Mouse (Mus musculus) retina, postnatal 7 days (tissue): ENCODE results near the gene H2al1e.
"Not testable (repeated sequence)": the region's sequence is repeated elsewhere in the genome, so short reads cannot be mapped to it uniquely, and the experiment has no call there.

Experiments used
- DNase-seq: peaks from one replicate; pipeline ENCODE4 v3.0.0-alpha.2; 2012; ENCODE audit warnings: low read depth, low spot score

Gene H2al1e

DNA sequence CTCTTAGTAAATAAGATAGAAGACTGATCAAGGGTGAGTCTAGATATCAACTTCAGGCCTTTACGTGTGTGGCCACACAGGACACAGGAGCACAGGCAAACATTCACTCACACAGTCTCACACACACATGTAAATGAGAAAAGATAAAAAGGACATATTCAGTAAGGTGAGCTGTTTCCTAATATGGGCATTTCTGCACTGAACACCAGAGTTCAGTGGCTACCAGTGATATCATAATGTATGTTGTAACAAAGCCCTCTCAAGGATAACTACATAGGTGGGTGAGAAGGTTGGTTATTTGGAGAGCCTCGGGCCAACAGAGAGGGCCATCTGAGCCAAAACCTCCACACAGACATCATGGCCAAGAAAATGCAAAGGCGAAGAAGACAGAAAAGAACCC, at the start of gene H2al1e:
Gene H2al1e (plus strand): TSS at position 301 of the 400 bp plus-strand sequence.
- DNase-seq, result not testable (repeated sequence)

DNA sequence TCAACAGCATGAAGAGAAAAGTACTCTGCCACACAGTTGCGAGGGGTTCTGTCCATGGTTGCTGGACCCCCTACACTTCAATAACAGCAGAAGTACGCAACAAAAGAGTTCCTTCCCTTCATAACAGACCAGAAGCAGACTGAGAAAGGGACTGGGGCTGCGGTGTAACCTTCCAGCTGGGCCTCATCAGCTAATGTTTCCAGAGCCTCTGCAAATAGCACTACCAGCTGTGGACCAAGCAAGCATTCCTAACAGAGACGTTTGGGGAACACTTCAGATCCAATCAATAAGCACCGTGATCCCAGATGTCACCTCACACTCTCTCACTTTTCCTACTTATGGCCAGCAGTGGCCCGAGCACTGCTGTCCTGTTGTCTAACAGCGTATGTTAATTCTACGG, 46.8 kb upstream of the H2al1e start:
- DNase-seq, result no peak

DNA sequence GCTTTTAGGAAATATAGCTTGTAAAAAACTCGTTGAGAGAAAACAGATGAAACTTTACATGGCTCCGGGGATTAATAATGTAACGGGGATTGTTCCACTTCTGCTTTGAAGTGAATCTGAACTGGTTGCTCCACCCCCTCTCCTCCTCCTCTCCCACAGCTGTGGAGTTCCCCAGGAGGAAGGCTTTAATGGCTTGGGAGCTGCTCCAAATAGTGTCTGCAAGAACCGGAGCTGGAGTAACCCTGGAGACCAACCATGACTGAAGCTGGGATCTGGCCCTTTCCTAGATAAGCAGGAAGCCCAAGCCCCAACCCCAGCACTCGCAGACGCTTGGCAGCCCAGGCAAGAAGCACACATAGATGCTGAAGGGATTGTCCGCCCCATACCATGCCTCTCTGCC, 43.9 kb upstream of the H2al1e start:
- DNase-seq, result no peak

DNA sequence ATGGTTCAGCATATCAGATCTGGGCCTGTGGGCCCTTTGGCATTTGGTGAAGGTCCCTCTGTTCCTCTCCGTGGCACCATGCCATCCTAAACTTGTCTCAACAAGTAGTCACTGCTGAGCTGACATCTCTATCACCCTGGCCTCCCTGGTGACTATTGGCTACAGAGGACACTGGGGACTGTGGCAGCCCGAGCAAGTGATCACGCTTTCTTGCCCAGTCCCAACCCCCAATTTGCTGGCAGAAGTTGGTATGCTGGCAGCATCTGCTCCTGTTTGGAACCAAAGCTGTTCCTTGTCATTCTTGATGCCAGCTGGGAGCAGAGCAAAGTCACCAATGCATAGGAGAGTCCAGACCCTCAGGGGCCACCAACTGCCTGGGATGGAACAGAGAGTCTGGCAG, 42.7 kb upstream of the H2al1e start:
- DNase-seq, result no peak

DNA sequence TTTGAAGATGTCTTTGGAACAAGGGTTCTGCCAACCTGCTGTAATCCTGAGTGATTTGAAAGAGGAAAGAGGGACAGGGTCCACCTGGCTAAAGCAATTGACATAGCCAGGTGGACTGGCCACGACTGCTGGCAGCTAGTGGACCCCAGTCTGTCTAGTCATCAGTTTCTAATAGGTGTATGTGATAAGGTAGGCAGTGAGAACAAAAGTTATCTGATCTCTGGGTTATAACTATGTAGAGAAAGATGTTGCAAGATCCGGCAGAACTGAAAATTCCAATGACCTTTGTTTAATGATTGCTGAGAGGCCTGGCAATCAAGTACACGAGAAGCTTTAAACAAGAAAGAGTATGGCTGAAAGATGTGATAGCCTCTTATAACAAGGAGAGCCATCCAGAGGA, 38.5 kb upstream of the H2al1e start:
- DNase-seq, result no peak

DNA sequence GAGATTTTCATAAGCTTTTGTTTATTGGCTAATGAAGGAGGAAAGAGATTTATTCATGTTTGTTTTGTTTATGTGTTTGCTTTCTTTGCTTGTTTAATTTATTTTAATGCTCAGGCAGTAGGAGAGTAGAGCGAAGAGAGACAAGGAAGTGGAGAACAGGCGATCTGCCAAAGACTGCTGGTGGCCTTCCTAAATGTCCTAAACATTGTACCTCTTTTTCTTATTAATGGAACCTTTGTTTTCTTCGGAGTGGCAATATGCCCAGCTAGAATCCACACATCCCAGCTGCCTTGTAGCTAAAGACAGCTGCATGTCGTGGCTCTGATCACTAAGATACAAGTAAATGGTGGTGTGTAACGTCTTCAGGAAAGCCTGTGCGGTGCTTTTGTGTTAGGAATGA, 34.7 kb upstream of the H2al1e start:
- no peak for DNase-seq

DNA sequence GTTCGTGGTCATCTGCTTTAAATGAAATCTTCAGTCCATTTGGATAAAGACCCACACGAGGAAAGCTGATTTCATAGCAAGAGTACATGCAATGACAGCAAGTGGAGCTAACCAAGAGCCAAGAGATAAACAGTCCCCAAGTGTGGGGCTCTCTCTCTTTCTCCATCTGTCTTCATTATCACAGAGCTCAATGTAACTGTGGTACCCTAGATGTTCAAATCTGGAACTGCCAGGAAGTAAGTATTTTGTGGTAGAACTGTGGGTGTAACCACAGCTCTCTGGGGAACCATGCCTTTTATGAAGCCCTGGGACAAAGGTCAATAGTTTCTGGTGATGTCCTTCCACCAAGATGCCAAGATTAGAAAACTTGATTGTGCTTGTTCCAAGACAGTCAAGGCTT, 31.0 kb upstream of the H2al1e start:
- DNase-seq, result no peak

DNA sequence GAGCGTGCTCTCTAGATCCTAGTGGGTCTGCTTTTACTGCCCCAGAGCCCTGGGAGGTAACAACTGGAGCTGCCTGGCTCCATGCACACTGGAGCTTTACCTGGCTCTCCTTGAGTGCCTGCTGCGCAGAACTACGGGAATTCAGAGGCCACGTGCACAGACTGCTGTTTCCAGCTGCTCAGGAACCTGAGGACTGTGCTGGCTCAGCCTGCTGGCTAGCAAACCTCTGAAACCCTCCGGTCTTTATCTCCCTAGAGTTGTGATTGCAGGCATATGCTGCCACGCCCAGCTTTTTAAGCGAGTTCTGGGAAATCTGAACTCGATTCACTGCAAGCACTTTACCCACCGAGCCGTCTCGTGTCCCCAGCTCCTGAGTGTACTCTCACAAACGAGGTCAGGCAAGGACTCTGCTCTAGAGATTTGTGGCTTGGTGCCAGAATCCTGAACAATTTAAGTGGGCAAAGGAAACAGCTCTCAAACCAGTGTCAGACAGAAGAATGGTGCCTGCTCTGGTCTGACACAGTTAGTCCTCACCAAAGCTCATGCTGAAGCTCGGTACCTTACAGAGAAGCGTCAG, 23.3 kb upstream of the H2al1e start:
- DNase-seq, result no peak

DNA sequence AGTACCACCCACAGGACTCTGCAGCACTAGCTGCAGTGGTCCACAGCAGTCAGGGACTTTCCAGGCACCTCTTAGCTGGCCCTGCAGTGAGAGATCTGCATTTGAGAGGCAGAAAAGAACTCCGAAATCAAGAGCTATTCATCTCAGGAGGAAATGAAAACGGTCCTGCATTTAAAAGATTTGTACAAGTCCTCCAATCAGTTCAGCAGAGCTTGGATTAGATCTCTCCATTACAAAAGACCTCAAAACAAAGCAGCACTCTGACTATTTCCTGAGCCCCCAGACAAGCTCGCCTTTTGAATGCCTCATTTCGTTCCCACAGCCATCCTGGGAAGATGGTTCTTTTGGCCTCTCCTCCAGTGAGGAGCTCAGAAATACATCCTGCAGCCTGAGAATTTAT, 22.5 kb upstream of the H2al1e start:
- DNase-seq, result no peak

DNA sequence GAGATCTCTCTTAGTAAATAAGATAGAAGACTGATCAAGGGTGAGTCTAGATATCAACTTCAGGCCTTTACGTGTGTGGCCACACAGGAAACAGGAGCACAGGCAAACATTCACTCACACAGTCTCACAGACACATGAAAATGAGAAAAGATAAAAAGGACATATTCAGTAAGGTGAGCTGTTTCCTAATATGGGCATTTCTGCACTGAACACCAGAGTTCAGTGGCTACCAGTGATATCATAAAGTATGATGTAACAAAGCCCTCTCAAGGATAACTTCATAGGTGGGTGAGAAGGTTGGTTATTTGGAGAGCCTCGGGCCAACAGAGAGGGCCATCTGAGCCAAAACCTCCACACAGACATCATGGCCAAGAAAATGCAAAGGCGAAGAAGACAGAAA, 12.8 kb upstream of the H2al1e start, which contains the start of gene H2al1a:
Gene H2al1a (plus strand): TSS at position 301 of the 400 bp plus-strand sequence.
- not testable (repeated sequence) for DNase-seq

DNA sequence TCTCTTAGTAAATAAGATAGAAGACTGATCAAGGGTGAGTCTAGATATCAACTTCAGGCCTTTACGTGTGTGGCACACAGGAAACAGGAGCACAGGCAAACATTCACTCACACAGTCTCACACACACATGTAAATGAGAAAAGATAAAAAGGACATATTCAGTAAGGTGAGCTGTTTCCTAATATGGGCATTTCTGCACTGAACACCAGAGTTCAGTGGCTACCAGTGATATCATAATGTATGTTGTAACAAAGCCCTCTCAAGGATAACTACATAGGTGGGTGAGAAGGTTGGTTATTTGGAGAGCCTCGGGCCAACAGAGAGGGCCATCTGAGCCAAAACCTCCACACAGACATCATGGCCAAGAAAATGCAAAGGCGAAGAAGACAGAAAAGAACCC, 9.6 kb upstream of the H2al1e start, which contains the start of gene H2al1b:
Gene H2al1b (plus strand): TSS at position 301 of the 400 bp plus-strand sequence.
- not testable (repeated sequence) for DNase-seq

DNA sequence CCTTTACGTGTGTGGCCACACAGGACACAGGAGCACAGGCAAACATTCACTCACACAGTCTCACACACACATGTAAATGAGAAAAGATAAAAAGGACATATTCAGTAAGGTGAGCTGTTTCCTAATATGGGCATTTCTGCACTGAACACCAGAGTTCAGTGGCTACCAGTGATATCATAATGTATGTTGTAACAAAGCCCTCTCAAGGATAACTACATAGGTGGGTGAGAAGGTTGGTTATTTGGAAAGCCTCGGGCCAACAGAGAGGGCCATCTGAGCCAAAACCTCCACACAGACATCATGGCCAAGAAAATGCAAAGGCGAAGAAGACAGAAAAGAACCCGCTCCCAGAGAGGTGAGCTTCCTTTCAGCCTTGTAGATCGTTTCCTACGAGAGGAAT, 6.4 kb upstream of the H2al1e start, which contains the start of gene H2al1c:
Gene H2al1c (plus strand): TSS at position 301 of the 400 bp plus-strand sequence.
- DNase-seq, result not testable (repeated sequence)

DNA sequence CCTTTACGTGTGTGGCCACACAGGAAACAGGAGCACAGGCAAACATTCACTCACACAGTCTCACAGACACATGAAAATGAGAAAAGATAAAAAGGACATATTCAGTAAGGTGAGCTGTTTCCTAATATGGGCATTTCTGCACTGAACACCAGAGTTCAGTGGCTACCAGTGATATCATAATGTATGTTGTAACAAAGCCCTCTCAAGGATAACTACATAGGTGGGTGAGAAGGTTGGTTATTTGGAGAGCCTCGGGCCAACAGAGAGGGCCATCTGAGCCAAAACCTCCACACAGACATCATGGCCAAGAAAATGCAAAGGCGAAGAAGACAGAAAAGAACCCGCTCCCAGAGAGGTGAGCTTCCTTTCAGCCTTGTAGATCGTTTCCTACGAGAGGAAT, 3.2 kb upstream of the H2al1e start, which contains the start of gene H2al1d:
Gene H2al1d (plus strand): TSS at position 301 of the 400 bp plus-strand sequence.
- DNase-seq, result not testable (repeated sequence)

DNA sequence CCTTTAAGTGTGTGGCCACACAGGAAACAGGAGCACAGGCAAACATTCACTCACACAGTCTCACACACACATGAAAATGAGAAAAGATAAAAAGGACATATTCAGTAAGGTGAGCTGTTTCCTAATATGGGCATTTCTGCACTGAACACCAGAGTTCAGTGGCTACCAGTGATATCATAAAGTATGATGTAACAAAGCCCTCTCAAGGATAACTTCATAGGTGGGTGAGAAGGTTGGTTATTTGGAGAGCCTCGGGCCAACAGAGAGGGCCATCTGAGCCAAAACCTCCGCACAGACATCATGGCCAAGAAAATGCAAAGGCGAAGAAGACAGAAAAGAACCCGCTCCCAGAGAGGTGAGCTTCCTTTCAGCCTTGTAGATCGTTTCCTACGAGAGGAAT, 3.1 kb downstream of the H2al1e start, which contains the start of gene H2al1f:
Gene H2al1f (plus strand): TSS at position 301 of the 400 bp plus-strand sequence.
- DNase-seq, result not testable (repeated sequence)

DNA sequence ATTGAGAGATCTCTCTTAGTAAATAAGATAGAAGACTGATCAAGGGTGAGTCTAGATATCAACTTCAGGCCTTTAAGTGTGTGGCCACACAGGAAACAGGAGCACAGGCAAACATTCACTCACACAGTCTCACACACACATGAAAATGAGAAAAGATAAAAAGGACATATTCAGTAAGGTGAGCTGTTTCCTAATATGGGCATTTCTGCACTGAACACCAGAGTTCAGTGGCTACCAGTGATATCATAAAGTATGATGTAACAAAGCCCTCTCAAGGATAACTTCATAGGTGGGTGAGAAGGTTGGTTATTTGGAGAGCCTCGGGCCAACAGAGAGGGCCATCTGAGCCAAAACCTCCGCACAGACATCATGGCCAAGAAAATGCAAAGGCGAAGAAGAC, 6.2 kb downstream of the H2al1e start, which contains the start of gene H2al1g:
Gene H2al1g (plus strand): TSS at position 301 of the 400 bp plus-strand sequence.
- DNase-seq, result not testable (repeated sequence)

DNA sequence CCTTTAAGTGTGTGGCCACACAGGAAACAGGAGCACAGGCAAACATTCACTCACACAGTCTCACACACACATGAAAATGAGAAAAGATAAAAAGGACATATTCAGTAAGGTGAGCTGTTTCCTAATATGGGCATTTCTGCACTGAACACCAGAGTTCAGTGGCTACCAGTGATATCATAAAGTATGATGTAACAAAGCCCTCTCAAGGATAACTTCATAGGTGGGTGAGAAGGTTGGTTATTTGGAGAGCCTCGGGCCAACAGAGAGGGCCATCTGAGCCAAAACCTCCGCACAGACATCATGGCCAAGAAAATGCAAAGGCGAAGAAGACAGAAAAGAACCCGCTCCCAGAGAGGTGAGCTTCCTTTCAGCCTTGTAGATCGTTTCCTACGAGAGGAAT, 9.5 kb downstream of the H2al1e start, which contains the start of gene H2al1h:
Gene H2al1h (plus strand): TSS at position 301 of the 400 bp plus-strand sequence.
- not testable (repeated sequence) for DNase-seq

DNA sequence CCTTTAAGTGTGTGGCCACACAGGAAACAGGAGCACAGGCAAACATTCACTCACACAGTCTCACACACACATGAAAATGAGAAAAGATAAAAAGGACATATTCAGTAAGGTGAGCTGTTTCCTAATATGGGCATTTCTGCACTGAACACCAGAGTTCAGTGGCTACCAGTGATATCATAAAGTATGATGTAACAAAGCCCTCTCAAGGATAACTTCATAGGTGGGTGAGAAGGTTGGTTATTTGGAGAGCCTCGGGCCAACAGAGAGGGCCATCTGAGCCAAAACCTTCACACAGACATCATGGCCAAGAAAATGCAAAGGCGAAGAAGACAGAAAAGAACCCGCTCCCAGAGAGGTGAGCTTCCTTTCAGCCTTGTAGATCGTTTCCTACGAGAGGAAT, 12.6 kb downstream of the H2al1e start, which contains the start of gene H2al1i:
Gene H2al1i (plus strand): TSS at position 301 of the 400 bp plus-strand sequence.
- DNase-seq, result not testable (repeated sequence)

DNA sequence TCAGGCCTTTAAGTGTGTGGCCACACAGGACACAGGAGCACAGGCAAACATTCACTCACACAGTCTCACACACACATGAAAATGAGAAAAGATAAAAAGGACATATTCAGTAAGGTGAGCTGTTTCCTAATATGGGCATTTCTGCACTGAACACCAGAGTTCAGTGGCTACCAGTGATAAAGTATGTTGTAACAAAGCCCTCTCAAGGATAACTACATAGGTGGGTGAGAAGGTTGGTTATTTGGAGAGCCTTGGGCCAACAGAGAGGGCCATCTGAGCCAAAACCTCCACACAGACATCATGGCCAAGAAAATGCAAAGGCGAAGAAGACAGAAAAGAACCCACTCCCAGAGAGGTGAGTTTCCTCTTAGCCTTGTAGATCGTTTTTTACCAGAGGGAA, 15.8 kb downstream of the H2al1e start, which contains the start of gene H2al1j:
Gene H2al1j (plus strand): TSS at position 301 of the 400 bp plus-strand sequence.
- DNase-seq, result not testable (repeated sequence)

DNA sequence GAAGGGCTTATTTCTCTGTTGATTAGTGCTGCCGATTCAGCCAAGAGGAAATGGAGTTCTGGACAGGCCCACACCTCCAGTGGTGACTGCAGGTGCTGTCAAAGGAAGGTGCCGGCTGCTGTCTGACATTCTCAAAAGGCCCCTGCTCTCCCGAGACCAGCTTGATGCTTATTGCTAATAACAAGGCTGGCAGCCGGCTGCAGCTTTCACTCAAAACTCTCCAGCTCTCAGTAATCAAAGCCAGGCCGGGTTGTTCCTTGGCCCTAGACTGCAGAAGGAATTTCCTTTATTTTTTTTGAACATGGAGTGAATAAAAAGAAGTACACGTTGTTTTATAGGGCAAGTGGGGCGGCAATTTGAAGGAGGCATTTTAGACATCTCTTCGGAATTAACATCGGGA, 34.0 kb downstream of the H2al1e start:
- no peak for DNase-seq

DNA sequence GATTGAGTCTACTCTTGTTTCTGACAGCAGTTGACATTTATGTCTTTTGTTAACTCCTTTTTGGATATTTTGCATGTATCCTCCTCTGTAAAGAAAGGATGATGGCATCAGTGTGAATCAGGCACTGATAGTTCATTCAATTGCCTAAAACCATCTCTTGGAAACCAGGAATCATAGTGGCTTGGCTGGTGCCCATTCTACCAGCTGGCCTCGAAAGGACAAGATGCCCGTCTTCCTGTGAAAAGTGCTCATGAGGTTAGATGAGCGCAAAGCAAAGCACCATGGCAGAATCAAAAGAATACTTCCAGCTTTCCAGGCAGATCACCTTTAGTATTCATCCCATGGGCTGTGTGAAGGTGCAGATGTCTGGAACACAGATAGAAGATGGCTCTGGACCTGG, 35.0 kb downstream of the H2al1e start:
- DNase-seq, result no peak

DNA sequence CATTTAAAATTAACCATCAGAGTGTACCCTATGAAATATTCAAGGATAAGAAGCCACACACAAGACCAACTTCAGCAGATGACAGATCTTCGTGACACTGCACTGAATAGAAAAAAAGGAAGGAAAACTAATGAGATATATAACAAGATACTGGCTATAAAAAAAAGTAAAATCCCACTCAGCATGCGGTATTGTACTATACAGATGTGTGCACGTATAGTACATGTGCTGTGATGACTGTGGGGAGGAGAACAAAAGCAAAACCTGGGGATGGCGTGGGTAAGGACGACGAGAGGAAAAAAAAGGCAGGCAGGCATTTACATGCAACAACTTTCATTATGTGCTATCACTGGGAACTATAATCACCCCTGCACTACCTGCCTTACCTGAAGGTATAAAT, 49.1 kb downstream of the H2al1e start:
- DNase-seq, result no peak

DNA sequence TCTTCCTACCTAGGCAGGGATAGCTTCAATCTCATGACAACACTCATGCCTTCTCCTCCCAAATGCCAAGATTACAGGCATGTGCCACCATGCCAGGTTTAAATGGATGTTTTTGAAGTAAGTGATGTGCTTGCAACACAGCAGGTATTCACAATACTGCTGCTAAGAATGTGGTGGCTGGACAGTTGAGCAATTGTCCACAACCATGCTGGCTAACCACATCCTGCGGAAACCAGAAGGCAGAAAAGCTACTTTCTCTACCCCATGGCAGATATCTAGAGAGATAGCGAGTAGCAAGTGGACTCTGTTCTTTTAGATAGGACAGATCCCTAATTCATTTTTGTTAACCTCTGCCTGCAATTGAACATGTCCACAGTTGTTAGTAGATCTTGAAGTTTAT, 49.5 kb downstream of the H2al1e start:
- DNase-seq, result no peak
